ENCODE assay signal across 13 mouse cellular contexts in the genomic region with DNA sequence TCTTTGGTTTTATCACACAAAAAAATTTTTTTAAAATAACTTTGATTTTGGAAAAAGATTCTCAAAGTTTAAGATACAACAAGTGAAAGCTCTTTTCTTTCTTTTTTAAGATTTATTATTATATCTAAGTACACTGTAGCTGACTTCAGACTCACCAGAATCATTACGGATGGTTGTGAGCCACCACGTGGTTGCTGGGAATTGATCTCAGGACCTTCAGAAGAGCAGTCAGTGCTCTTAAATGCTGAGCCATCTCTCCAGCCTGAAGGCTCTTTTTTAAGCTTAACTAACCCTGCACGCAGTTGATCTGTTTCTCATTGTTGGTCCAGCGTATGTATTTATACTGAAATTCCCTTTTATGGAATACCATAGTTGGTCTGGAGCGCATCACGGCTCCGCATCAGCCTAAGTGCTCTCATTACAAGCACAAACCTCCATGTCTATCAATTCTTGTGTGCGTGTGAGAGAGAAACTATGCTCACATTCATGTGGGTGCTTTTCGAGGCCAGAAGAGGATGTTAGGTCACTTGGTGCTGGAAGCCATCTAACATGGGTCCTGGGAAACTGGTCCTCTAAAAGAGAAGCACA. TPM values are rescaled to one million over a fixed set of nuclear protein-coding genes. Genes with fewer than 3 reads are reported as not detected.
DNase-seq lines count a peak whose midpoint lies in the region; ATAC-seq lines count a peak whose summit lies in the region.
"Had no signal": no experiment of that assay in that cellular context is flagged by ENCODE, and none has a peak within 500 bp of the region (broad histone marks: within the 10 kb centered on the region; RNA-seq: fewer than 3 reads in every experiment).

No protein-coding gene starts in this region.

- no peak overlapping the region for H3K27ac ChIP-seq in hindbrain, embryonic 10.5 days
- no peak overlapping the region for H3K27ac ChIP-seq in hindbrain, embryonic 16.5 days (ENCODE audit: low read depth, low read length)
- no peak overlapping the region for H3K27ac ChIP-seq in neural tube, embryonic 13.5 days (replicated peaks)
- no peak overlapping the region for H3K27ac ChIP-seq in neural tube, embryonic 15.5 days (replicated peaks)
- H3K27ac ChIP-seq in limb, embryonic 10.5 days = no peak overlapping the region

- no peak overlapping the region for H3K9ac ChIP-seq in hindbrain, embryonic 16.5 days (ENCODE audit: low read depth, low read length)
- no peak overlapping the region for H3K9ac ChIP-seq in neural tube, embryonic 13.5 days
- H3K9ac ChIP-seq in neural tube, embryonic 15.5 days (replicated peaks) = no peak overlapping the region

- no peak overlapping the region for H3K4me2 ChIP-seq in hindbrain, embryonic 16.5 days (ENCODE audit: low read length)
- peak overlapping the region; percentile 98; the same call in 1 of the 2 replicates for H3K4me2 ChIP-seq in neural tube, embryonic 13.5 days
- no peak overlapping the region for H3K4me2 ChIP-seq in neural tube, embryonic 15.5 days

- no peak for DNase-seq in hindbrain, embryonic 10.5 days (ENCODE audit: low spot score)
- no peak for DNase-seq in limb, embryonic 10.5 days (ENCODE audit: low spot score)
- DNase-seq in adrenal gland, postnatal 10 days = no peak
- DNase-seq: cerebellum, adult 11-12 months; kidney, postnatal 14 days had no signal

- peak overlapping the region; percentile 84 for H3K4me3 ChIP-seq in hindbrain, embryonic 10.5 days
- H3K4me3 ChIP-seq in hindbrain, embryonic 16.5 days (ENCODE audit: low read length) = no peak overlapping the region
- H3K4me3 ChIP-seq in neural tube, embryonic 13.5 days = no peak overlapping the region
- no peak overlapping the region for H3K4me3 ChIP-seq in neural tube, embryonic 15.5 days (replicated peaks)
- peak overlapping the region; percentile 92; the same call in 1 of the 2 replicates for H3K4me3 ChIP-seq in limb, embryonic 10.5 days

- no peaks in the 10 kb centered on the region for H3K9me3 ChIP-seq in hindbrain, embryonic 10.5 days
- no peaks in the 10 kb centered on the region for H3K9me3 ChIP-seq in hindbrain, embryonic 16.5 days (ENCODE audit: control insufficient read depth, low read length)
- no peaks in the 10 kb centered on the region for H3K9me3 ChIP-seq in neural tube, embryonic 13.5 days
- no peaks in the 10 kb centered on the region for H3K9me3 ChIP-seq in neural tube, embryonic 15.5 days (replicated peaks)
- H3K9me3 ChIP-seq in limb, embryonic 10.5 days (replicated peaks) = no peaks in the 10 kb centered on the region
- H3K9me3 ChIP-seq: midbrain, embryonic 12.5 days; neural tube, embryonic 12.5 days had no signal

- H3K4me1 ChIP-seq in hindbrain, embryonic 10.5 days (replicated peaks) = peaks cover 13% of the 10 kb centered on the region
- peaks cover 7% of the 10 kb centered on the region; the same call in 1 of the 2 replicates for H3K4me1 ChIP-seq in hindbrain, embryonic 16.5 days (ENCODE audit: control insufficient read depth, insufficient read depth, low read depth, low read length)
- peaks cover 23% of the 10 kb centered on the region for H3K4me1 ChIP-seq in neural tube, embryonic 13.5 days (replicated peaks)
- peaks cover 20% of the 10 kb centered on the region for H3K4me1 ChIP-seq in neural tube, embryonic 15.5 days
- peaks cover 9% of the 10 kb centered on the region for H3K4me1 ChIP-seq in limb, embryonic 10.5 days

- H3K27me3 ChIP-seq in hindbrain, embryonic 10.5 days (ENCODE audit: insufficient read depth, poor library complexity, severe bottlenecking) = no peaks in the 10 kb centered on the region
- H3K27me3 ChIP-seq in hindbrain, embryonic 16.5 days (replicated peaks; ENCODE audit: control insufficient read depth, insufficient read depth, low read length) = no peaks in the 10 kb centered on the region
- H3K27me3 ChIP-seq in neural tube, embryonic 13.5 days = no peaks in the 10 kb centered on the region
- no peaks in the 10 kb centered on the region for H3K27me3 ChIP-seq in neural tube, embryonic 15.5 days (replicated peaks)
- H3K27me3 ChIP-seq in limb, embryonic 10.5 days (ENCODE audit: low read depth, poor library complexity, severe bottlenecking) = no peaks in the 10 kb centered on the region
- H3K27me3 ChIP-seq: midbrain, embryonic 12.5 days; neural tube, embryonic 12.5 days had no signal

- no peak for ATAC-seq in hindbrain, embryonic 16.5 days
- ATAC-seq in neural tube, embryonic 13.5 days (ENCODE audit: low read depth) = no peak
- no peak for ATAC-seq in neural tube, embryonic 15.5 days (ENCODE audit: low FRiP score)
- no peak for ATAC-seq in frontal cortex, adult (ENCODE audit: low TSS enrichment)
- ATAC-seq: activated CD4-positive, CD25-positive, alpha-beta regulatory T cell, adult 4 months; intestine, embryonic 16.5 days had no signal

- 93% methylated on average over 9 of the region's 9 CpGs for WGBS in hindbrain, embryonic 10.5 days
- WGBS in hindbrain, embryonic 16.5 days = 93% methylated on average over 9 of the region's 9 CpGs
- 96% methylated on average over 9 of the region's 9 CpGs for WGBS in neural tube, embryonic 13.5 days
- WGBS in neural tube, embryonic 15.5 days = 93% methylated on average over 9 of the region's 9 CpGs
- WGBS in limb, embryonic 10.5 days = 92% methylated on average over 9 of the region's 9 CpGs

- H3K36me3 ChIP-seq in hindbrain, embryonic 10.5 days = peaks cover 14% of the 10 kb centered on the region; the same call in 1 of the 2 replicates
- H3K36me3 ChIP-seq in hindbrain, embryonic 16.5 days (ENCODE audit: control insufficient read depth, insufficient read depth, low read length) = no peaks in the 10 kb centered on the region
- peaks cover under 1% of the 10 kb centered on the region; the same call in 1 of the 2 replicates for H3K36me3 ChIP-seq in neural tube, embryonic 13.5 days
- H3K36me3 ChIP-seq in neural tube, embryonic 15.5 days = no peaks in the 10 kb centered on the region
- peaks cover 19% of the 10 kb centered on the region for H3K36me3 ChIP-seq in limb, embryonic 10.5 days
- H3K36me3 ChIP-seq: neural tube, embryonic 12.5 days had no signal

RNA-seq across cellular contexts. Expression of gene Gtf3c2, which starts 1.3 kb away (rescaled TPM):
- polyA plus RNA-seq in hindbrain, embryonic 10.5 days (2016; fragmentation: Nextera tagmentation; extraction: Ambion mirVana) = 105 and 118 TPM in 2 replicates
- polyA plus RNA-seq in hindbrain, embryonic 16.5 days (2015; fragmentation: Nextera tagmentation; extraction: Ambion mirVana) = 51.6 and 63.2 TPM in 2 replicates
- polyA plus RNA-seq in neural tube, embryonic 13.5 days (2015; fragmentation: Nextera tagmentation; extraction: Ambion mirVana) = 65.7 and 69.4 TPM in 2 replicates
- 54.0 and 61.9 TPM in 2 replicates for polyA plus RNA-seq in neural tube, embryonic 15.5 days (2015; fragmentation: Nextera tagmentation; extraction: Ambion mirVana)
- 120 and 136 TPM in 2 replicates for polyA plus RNA-seq in limb, embryonic 10.5 days (2016; fragmentation: Nextera tagmentation; extraction: Ambion mirVana)
- 10 to 100 TPM; 46.3 to 64.2 TPM for total RNA-seq in adrenal gland, postnatal 10 days (2021)

RNA-seq across cellular contexts. Expression of gene Gm29609, which starts 1.6 kb away (rescaled TPM):
- polyA plus RNA-seq in hindbrain, embryonic 10.5 days (2016; fragmentation: Nextera tagmentation; extraction: Ambion mirVana) = 0.80 and 0.89 TPM in 2 replicates
- polyA plus RNA-seq in hindbrain, embryonic 16.5 days (2015; fragmentation: Nextera tagmentation; extraction: Ambion mirVana) = 2.1 and 2.2 TPM in 2 replicates
- polyA plus RNA-seq in neural tube, embryonic 13.5 days (2015; fragmentation: Nextera tagmentation; extraction: Ambion mirVana) = 0.71 and 1.3 TPM in 2 replicates
- polyA plus RNA-seq in neural tube, embryonic 15.5 days (2015; fragmentation: Nextera tagmentation; extraction: Ambion mirVana) = 1.5 and 1.9 TPM in 2 replicates
- 1.0 and 1.3 TPM in 2 replicates for polyA plus RNA-seq in limb, embryonic 10.5 days (2016; fragmentation: Nextera tagmentation; extraction: Ambion mirVana)
- total RNA-seq in adrenal gland, postnatal 10 days (2021) = 1 to 10 TPM; 1.5 to 2.8 TPM

RNA-seq across cellular contexts. Expression of gene Snx17, which starts 11.8 kb away (rescaled TPM):
- 128 and 138 TPM in 2 replicates for polyA plus RNA-seq in hindbrain, embryonic 10.5 days (2016; fragmentation: Nextera tagmentation; extraction: Ambion mirVana)
- polyA plus RNA-seq in hindbrain, embryonic 16.5 days (2015; fragmentation: Nextera tagmentation; extraction: Ambion mirVana) = 120 and 124 TPM in 2 replicates
- 114 and 119 TPM in 2 replicates for polyA plus RNA-seq in neural tube, embryonic 13.5 days (2015; fragmentation: Nextera tagmentation; extraction: Ambion mirVana)
- 111 and 120 TPM in 2 replicates for polyA plus RNA-seq in neural tube, embryonic 15.5 days (2015; fragmentation: Nextera tagmentation; extraction: Ambion mirVana)
- 128 and 140 TPM in 2 replicates for polyA plus RNA-seq in limb, embryonic 10.5 days (2016; fragmentation: Nextera tagmentation; extraction: Ambion mirVana)
- total RNA-seq in adrenal gland, postnatal 10 days (2021) = 10 to 100 TPM; 79.2 to 90.3 TPM

RNA-seq across cellular contexts. Expression of gene Eif2b4, which starts 12.0 kb away (rescaled TPM):
- 85.2 and 99.3 TPM in 2 replicates for polyA plus RNA-seq in hindbrain, embryonic 10.5 days (2016; fragmentation: Nextera tagmentation; extraction: Ambion mirVana)
- 88.5 and 91.6 TPM in 2 replicates for polyA plus RNA-seq in hindbrain, embryonic 16.5 days (2015; fragmentation: Nextera tagmentation; extraction: Ambion mirVana)
- 67.5 and 76.4 TPM in 2 replicates for polyA plus RNA-seq in neural tube, embryonic 13.5 days (2015; fragmentation: Nextera tagmentation; extraction: Ambion mirVana)
- polyA plus RNA-seq in neural tube, embryonic 15.5 days (2015; fragmentation: Nextera tagmentation; extraction: Ambion mirVana) = 86.8 and 90.4 TPM in 2 replicates
- 85.7 and 89.6 TPM in 2 replicates for polyA plus RNA-seq in limb, embryonic 10.5 days (2016; fragmentation: Nextera tagmentation; extraction: Ambion mirVana)
- total RNA-seq in adrenal gland, postnatal 10 days (2021) = 10 to 100 TPM; 38.9 to 48.2 TPM

RNA-seq across cellular contexts. Expression of gene Zfp513, which starts 20.8 kb away (rescaled TPM):
- polyA plus RNA-seq in hindbrain, embryonic 10.5 days (2016; fragmentation: Nextera tagmentation; extraction: Ambion mirVana) = 12.7 and 15.0 TPM in 2 replicates
- polyA plus RNA-seq in hindbrain, embryonic 16.5 days (2015; fragmentation: Nextera tagmentation; extraction: Ambion mirVana) = 12.3 and 14.0 TPM in 2 replicates
- 15.2 and 19.3 TPM in 2 replicates for polyA plus RNA-seq in neural tube, embryonic 13.5 days (2015; fragmentation: Nextera tagmentation; extraction: Ambion mirVana)
- polyA plus RNA-seq in neural tube, embryonic 15.5 days (2015; fragmentation: Nextera tagmentation; extraction: Ambion mirVana) = 14.2 and 14.9 TPM in 2 replicates
- 11.8 and 11.9 TPM in 2 replicates for polyA plus RNA-seq in limb, embryonic 10.5 days (2016; fragmentation: Nextera tagmentation; extraction: Ambion mirVana)
- total RNA-seq in adrenal gland, postnatal 10 days (2021) = 10 to 100 TPM; 23.0 to 23.7 TPM

Comparison
In these comparisons a context has a peak if more than half of its experiments do, and no peak if none do; other contexts are left out.
1. H3K4me3 ChIP-seq: peak in hindbrain, embryonic 10.5 days (single experiment) and limb, embryonic 10.5 days (single experiment); none in hindbrain, embryonic 16.5 days (single experiment), neural tube, embryonic 13.5 days (single experiment) and neural tube, embryonic 15.5 days (single experiment).